17 mouse cellular contexts compared by ENCODE assay signal in genomic region chr2:49938246-49938645, GRCm38 (mm10).
"Had no signal": no experiment of that assay in that cellular context is flagged by ENCODE, and none has a peak within 500 bp of the region (broad histone marks: within the 10 kb centered on the region; RNA-seq: fewer than 3 reads in every experiment).

No protein-coding gene starts in this region.

- H3K36me3 ChIP-seq: liver, embryonic 15.5 days; lung, embryonic 15.5 days; midbrain, embryonic 13.5 days; midbrain, embryonic 15.5 days; neural tube, embryonic 12.5 days had no signal

- H3K4me1 ChIP-seq: liver, embryonic 15.5 days; lung, embryonic 15.5 days; midbrain, embryonic 13.5 days; midbrain, embryonic 15.5 days; neural tube, embryonic 12.5 days had no signal

- H3K9me3 ChIP-seq: liver, embryonic 15.5 days; lung, embryonic 15.5 days; megakaryocyte, embryonic 14.5 days; midbrain, embryonic 13.5 days; midbrain, embryonic 15.5 days; neural tube, embryonic 12.5 days had no signal

- H3K27ac ChIP-seq: liver, embryonic 15.5 days; lung, embryonic 15.5 days; macrophage; midbrain, embryonic 13.5 days; midbrain, embryonic 15.5 days; neural tube, embryonic 12.5 days had no signal

- H3K9ac ChIP-seq: liver, embryonic 15.5 days; liver, postnatal 0 days; lung, embryonic 15.5 days; midbrain, embryonic 13.5 days; midbrain, embryonic 15.5 days; neural tube, embryonic 12.5 days had no signal

- ATAC-seq: liver, postnatal 0 days; midbrain, embryonic 13.5 days; midbrain, embryonic 15.5 days had no signal

- H3K27me3 ChIP-seq: liver, embryonic 15.5 days; lung, embryonic 15.5 days; megakaryocyte, embryonic 14.5 days; midbrain, embryonic 13.5 days; midbrain, embryonic 15.5 days; neural tube, embryonic 12.5 days had no signal

- H3K4me3 ChIP-seq: liver, embryonic 15.5 days; lung, embryonic 15.5 days; megakaryocyte, embryonic 14.5 days; midbrain, embryonic 13.5 days; midbrain, embryonic 15.5 days; neural tube, embryonic 12.5 days had no signal

- DNase-seq: liver, postnatal 0 days; lung, postnatal 10 days; lung, postnatal 36 days; right cerebral cortex, postnatal 25 days; right cerebral cortex, postnatal 4 days; spleen, adult 18-20 months; thymus, adult 18-20 months; thymus, postnatal 14 days; thymus, postnatal 36 days had no signal

- H3K4me2 ChIP-seq: liver, embryonic 15.5 days; lung, embryonic 15.5 days; midbrain, embryonic 11.5 days; midbrain, embryonic 13.5 days; midbrain, embryonic 15.5 days; neural tube, embryonic 12.5 days had no signal
